Mouse (Mus musculus) liver, adult 2 months (tissue): ENCODE measurements at regions not wholly inside any gene's neighbourhood (a gene's known extent, or its start where the extent isn't known, plus 50 kb on each side); places are given as distances from the start of the nearest gene placed in this dataset.

ENCODE experiments used
- DNase-seq: peaks from one replicate; pipeline ENCODE4 v3.0.0-alpha.2; 2011; ENCODE audit warnings: low read depth, low spot score; ENCODE audit errors: extremely low read depth
- H3K27ac ChIP-seq: fragments of 200-500 bp; replicated peaks from 2 replicates; pipeline ENCODE4 v1.5.1; 2012; ENCODE audit warnings: low read depth, mild to moderate bottlenecking, control low read depth, inconsistent platforms, low read length; ENCODE audit not compliant: insufficient read depth
- H3K27me3 ChIP-seq: fragments of 200-500 bp; 2 replicates; pipeline ENCODE4 v1.6.1; 2012; ENCODE audit warnings: mild to moderate bottlenecking, moderate library complexity, low read length, inconsistent platforms; ENCODE audit not compliant: control insufficient read depth, insufficient read depth
- H3K36me3 ChIP-seq: fragments of 200-500 bp; 2 replicates; pipeline ENCODE4 v1.6.1; 2012; ENCODE audit warnings: low read length, inconsistent platforms; ENCODE audit not compliant: control insufficient read depth, insufficient read depth
- H3K4me1 ChIP-seq: fragments of 200-500 bp; 2 replicates; pipeline ENCODE4 v1.6.1; 2011; ENCODE audit warnings: low read length; ENCODE audit not compliant: control insufficient read depth, insufficient read depth
- H3K4me3 ChIP-seq: fragments of 200-500 bp; 2 replicates; pipeline ENCODE4 v1.5.1; 2011; ENCODE audit warnings: low read depth, mild to moderate bottlenecking, control low read depth, low read length, moderate library complexity; ENCODE audit not compliant: insufficient read depth
- H3K79me2 ChIP-seq: fragments of 200-500 bp; 2 replicates; pipeline ENCODE4 v1.6.1; 2012; ENCODE audit warnings: inconsistent platforms, mild to moderate bottlenecking, low read length, moderate library complexity; ENCODE audit not compliant: control insufficient read depth, insufficient read depth
- H3K9ac ChIP-seq: fragments of 200-500 bp; 2 replicates; pipeline ENCODE4 v1.6.1; 2012; ENCODE audit warnings: low read depth, mild to moderate bottlenecking, control low read depth, inconsistent platforms, low read length
- CTCF ChIP-seq: fragments of 200-500 bp; IDR thresholded peaks from 2 replicates; pipeline ENCODE4 v1.5.1; 2011; ENCODE audit warnings: low read depth, low read length, control low read depth
- POLR2A ChIP-seq: fragments of 200-500 bp; IDR thresholded peaks from 2 replicates; pipeline ENCODE4 v1.6.1; 2011; ENCODE audit warnings: low read length, control low read depth; ENCODE audit not compliant: insufficient read depth; ENCODE audit errors: extremely low read depth
- WGBS: fragments of 180-500 bp; shearing (Covaris S2); methylation state at CpG from one replicate; pipeline ENCODE4 v1.1.7; 2018; 5-methylcytosine and 5-hydroxymethylcytosine counted together

- Histone ChIP-seq H3K4me1 (no peaks in the 10 kb centered on the region), H3K27ac (no peak overlapping the region), H3K36me3 (no peaks in the 10 kb centered on the region), H3K79me2 (no peaks in the 10 kb centered on the region), H3K9ac (no peak overlapping the region), H3K4me3 (no peak overlapping the region), H3K27me3 (0 out of 2 replicates have a peak, but pooled peaks cover 2% of the 10 kb centered on the region)
- WGBS: 71% methylated on average over 4 of the region's 4 CpGs
- TF ChIP-seq CTCF (no peak), POLR2A (no peak)
- no peak for DNase-seq
These were observed 68.9 kb downstream of the Tbx3 start for GRCm38 (mm10) chr5:119739386-119739785.

GRCm38 (mm10) chr5:119741116-119741515 is 70.6 kb downstream of the Tbx3 start:
- H3K36me3 ChIP-seq: no peaks in the 10 kb centered on the region
- peak; percentile 33 for DNase-seq
- TF ChIP-seq CTCF (peak; percentile 90), POLR2A (no peak)
- no peak overlapping the region for H3K27ac ChIP-seq
- H3K27me3 ChIP-seq: 0 out of 2 replicates have a peak, but pooled peaks cover 2% of the 10 kb centered on the region
- no peak overlapping the region for H3K9ac ChIP-seq
- no peaks in the 10 kb centered on the region for H3K4me1 ChIP-seq
- H3K4me3 ChIP-seq: no peak overlapping the region
- no peaks in the 10 kb centered on the region for H3K79me2 ChIP-seq
- WGBS: 7% methylated on average over 6 of the region's 6 CpGs

- no peak for DNase-seq
- H3K27me3 ChIP-seq: peaks cover 8% of the 10 kb centered on the region; the same call in 1 of the 2 replicates
- TF ChIP-seq POLR2A: no peak
- no peak for TF ChIP-seq CTCF
- H3K4me3 ChIP-seq: no peak overlapping the region
- no peak overlapping the region for H3K9ac ChIP-seq
- H3K4me1 ChIP-seq: no peaks in the 10 kb centered on the region
- H3K27ac ChIP-seq: no peak overlapping the region
- H3K79me2 ChIP-seq: no peaks in the 10 kb centered on the region
- H3K36me3 ChIP-seq: no peaks in the 10 kb centered on the region
- WGBS: 64% methylated on average over 10 of the region's 10 CpGs
These were observed 73.3 kb downstream of the Tbx3 start for GRCm38 (mm10) chr5:119743733-119744132.

- no peak for DNase-seq
- WGBS: 81% methylated on average over 10 of the region's 10 CpGs
These were observed 76.6 kb downstream of the Tbx3 start for GRCm38 (mm10) chr5:119747038-119747437.

GRCm38 (mm10) chr5:119748667-119749066 is 78.2 kb downstream of the Tbx3 start:
- Histone ChIP-seq H3K36me3 (no peaks in the 10 kb centered on the region), H3K27ac (no peak overlapping the region), H3K79me2 (no peaks in the 10 kb centered on the region), H3K4me3 (no peak overlapping the region), H3K9ac (no peak overlapping the region), H3K4me1 (no peaks in the 10 kb centered on the region), H3K27me3 (peaks cover 14% of the 10 kb centered on the region; the same call in 1 of the 2 replicates)
- WGBS: 4% methylated on average over 21 of the region's 21 CpGs
- no peak for DNase-seq
- TF ChIP-seq POLR2A: no peak
- TF ChIP-seq CTCF: no peak

More at GRCm38 (mm10) chr5:119747038-119747437, 76.6 kb downstream of the Tbx3 start:
- Histone ChIP-seq H3K36me3 (no peaks in the 10 kb centered on the region), H3K9ac (no peak overlapping the region), H3K4me1 (no peaks in the 10 kb centered on the region), H3K4me3 (no peak overlapping the region), H3K27me3 (peaks cover 16% of the 10 kb centered on the region; the same call in 1 of the 2 replicates), H3K27ac (no peak overlapping the region), H3K79me2 (no peaks in the 10 kb centered on the region)
- TF ChIP-seq CTCF: no peak; the same call in 1 of the 2 replicates

GRCm38 (mm10) chr5:119749153-119749552 is 78.7 kb downstream of the Tbx3 start:
- Histone ChIP-seq H3K27ac (no peak overlapping the region), H3K79me2 (no peaks in the 10 kb centered on the region), H3K27me3 (peaks cover 14% of the 10 kb centered on the region; the same call in 1 of the 2 replicates), H3K36me3 (no peaks in the 10 kb centered on the region), H3K4me1 (no peaks in the 10 kb centered on the region), H3K4me3 (no peak overlapping the region), H3K9ac (no peak overlapping the region)
- no peak for TF ChIP-seq CTCF
- TF ChIP-seq POLR2A: no peak
- WGBS: 12% methylated on average over 16 of the region's 17 CpGs
- DNase-seq: no peak
